Mouse (Mus musculus): ENCODE measurements around the gene Mrps5. TPM values are rescaled to one million over a fixed set of nuclear protein-coding genes. Genes with fewer than 3 reads are reported as not detected.

Mrps5 gene
- total and polyA plus RNA-seq, 2 experiments from 2014 or later, result 48.8 to 150 TPM

GRCm38 (mm10) chr2:127548342-127549074, 38.5 kb upstream of the Mrps5 start:
- Histone ChIP-seq H3K4me2 (ENCODE audit: low read depth, low read length) (no peak overlapping the region), H3K36me3 (replicated peaks; ENCODE audit: control insufficient read depth, insufficient read depth, low read length) (no peaks in the 10 kb centered on the region), H3K27me3 (ENCODE audit: control insufficient read depth, insufficient read depth, low read length) (peaks cover 3% of the 10 kb centered on the region; the same call in 1 of the 2 replicates), H3K9ac (replicated peaks; ENCODE audit: low read depth, low read length) (no peak overlapping the region), H3K4me1 (ENCODE audit: control insufficient read depth, insufficient read depth) (no peaks in the 10 kb centered on the region), H3K27ac (ENCODE audit: low read depth) (no peak overlapping the region), H3K4me3 (ENCODE audit: low read depth, low read length) (no peak overlapping the region), H3K9me3 (replicated peaks; ENCODE audit: control insufficient read depth, low read length) (no peaks in the 10 kb centered on the region)
- 55% methylated on average over 5 of the region's 5 CpGs for WGBS
- no peak for DNase-seq (ENCODE audit: low spot score)
- ATAC-seq (ENCODE audit: insufficient read depth, low read depth), result no peak
- TF ChIP-seq EP300 (IDR thresholded peaks at IDR 0.05; ENCODE audit: low read depth), result no peak
- no peak for TF ChIP-seq CTCF (IDR thresholded peaks at IDR 0.05; ENCODE audit: low read depth)

- Histone ChIP-seq H3K4me2 (ENCODE audit: low read depth, low read length) (no peak overlapping the region), H3K4me1 (ENCODE audit: control insufficient read depth, insufficient read depth) (no peaks in the 10 kb centered on the region), H3K36me3 (replicated peaks; ENCODE audit: control insufficient read depth, insufficient read depth, low read length) (no peaks in the 10 kb centered on the region), H3K27ac (ENCODE audit: low read depth) (no peak overlapping the region), H3K9me3 (replicated peaks; ENCODE audit: control insufficient read depth, low read length) (no peaks in the 10 kb centered on the region), H3K27me3 (ENCODE audit: control insufficient read depth, insufficient read depth, low read length) (no peaks in the 10 kb centered on the region), H3K9ac (replicated peaks; ENCODE audit: low read depth, low read length) (no peak overlapping the region), H3K4me3 (ENCODE audit: low read depth, low read length) (no peak overlapping the region)
- no peak for DNase-seq (ENCODE audit: low spot score)
- ATAC-seq (ENCODE audit: insufficient read depth, low read depth), result no peak
- TF ChIP-seq EP300 (IDR thresholded peaks at IDR 0.05; ENCODE audit: low read depth) (no peak), CTCF (IDR thresholded peaks at IDR 0.05; ENCODE audit: low read depth) (no peak)
Measured at GRCm38 (mm10) chr2:127549711-127550110, 37.3 kb upstream of the Mrps5 start.

GRCm38 (mm10) chr2:127550446-127550845, 36.6 kb upstream of the Mrps5 start:
- Histone ChIP-seq H3K9ac (replicated peaks; ENCODE audit: low read depth, low read length) (no peak overlapping the region), H3K27ac (ENCODE audit: low read depth) (no peak overlapping the region), H3K4me3 (ENCODE audit: low read depth, low read length) (no peak overlapping the region), H3K9me3 (replicated peaks; ENCODE audit: control insufficient read depth, low read length) (no peaks in the 10 kb centered on the region), H3K27me3 (ENCODE audit: control insufficient read depth, insufficient read depth, low read length) (no peaks in the 10 kb centered on the region), H3K36me3 (replicated peaks; ENCODE audit: control insufficient read depth, insufficient read depth, low read length) (no peaks in the 10 kb centered on the region), H3K4me1 (ENCODE audit: control insufficient read depth, insufficient read depth) (no peaks in the 10 kb centered on the region), H3K4me2 (ENCODE audit: low read depth, low read length) (no peak overlapping the region)
- DNase-seq (ENCODE audit: low spot score), result no peak
- 48% methylated on average over 1 of the region's 1 CpGs for WGBS
- TF ChIP-seq EP300 (IDR thresholded peaks at IDR 0.05; ENCODE audit: low read depth) (no peak), CTCF (IDR thresholded peaks at IDR 0.05; ENCODE audit: low read depth) (no peak)
- no peak for ATAC-seq (ENCODE audit: insufficient read depth, low read depth)

- Histone ChIP-seq H3K4me2 (ENCODE audit: low read depth, low read length) (no peak overlapping the region), H3K9ac (replicated peaks; ENCODE audit: low read depth, low read length) (no peak overlapping the region), H3K9me3 (replicated peaks; ENCODE audit: control insufficient read depth, low read length) (no peaks in the 10 kb centered on the region), H3K4me1 (ENCODE audit: control insufficient read depth, insufficient read depth) (no peaks in the 10 kb centered on the region), H3K36me3 (replicated peaks; ENCODE audit: control insufficient read depth, insufficient read depth, low read length) (no peaks in the 10 kb centered on the region), H3K27ac (ENCODE audit: low read depth) (no peak overlapping the region), H3K4me3 (ENCODE audit: low read depth, low read length) (no peak overlapping the region), H3K27me3 (ENCODE audit: control insufficient read depth, insufficient read depth, low read length) (no peaks in the 10 kb centered on the region)
- no peak for ATAC-seq (ENCODE audit: insufficient read depth, low read depth)
- DNase-seq (ENCODE audit: low spot score), result no peak
- TF ChIP-seq CTCF (IDR thresholded peaks at IDR 0.05; ENCODE audit: low read depth) (peak; percentile 38), EP300 (IDR thresholded peaks at IDR 0.05; ENCODE audit: low read depth) (no peak)
- WGBS, result 51% methylated on average over 5 of the region's 5 CpGs
Measured at GRCm38 (mm10) chr2:127551078-127551477, 35.9 kb upstream of the Mrps5 start.

GRCm38 (mm10) chr2:127559070-127559966, 27.7 kb upstream of the Mrps5 start:
- DNase-seq (ENCODE audit: low spot score) (peak; percentile 68), ATAC-seq (ENCODE audit: insufficient read depth, low read depth) (peak; percentile 89)
- Histone ChIP-seq H3K4me1 (ENCODE audit: control insufficient read depth, insufficient read depth) (no peaks in the 10 kb centered on the region), H3K27ac (ENCODE audit: low read depth) (no peak overlapping the region), H3K9me3 (replicated peaks; ENCODE audit: control insufficient read depth, low read length) (no peaks in the 10 kb centered on the region), H3K27me3 (ENCODE audit: control insufficient read depth, insufficient read depth, low read length) (peaks cover 5% of the 10 kb centered on the region; the same call in 1 of the 2 replicates), H3K4me3 (ENCODE audit: low read depth, low read length) (no peak overlapping the region), H3K4me2 (ENCODE audit: low read depth, low read length) (no peak overlapping the region), H3K9ac (replicated peaks; ENCODE audit: low read depth, low read length) (no peak overlapping the region), H3K36me3 (replicated peaks; ENCODE audit: control insufficient read depth, insufficient read depth, low read length) (no peaks in the 10 kb centered on the region)
- TF ChIP-seq CTCF (IDR thresholded peaks at IDR 0.05; ENCODE audit: low read depth) (peak; percentile 79), EP300 (IDR thresholded peaks at IDR 0.05; ENCODE audit: low read depth) (no peak)
- 17% methylated on average over 18 of the region's 18 CpGs for WGBS

Data from heart, postnatal 0 days (tissue).